Mouse (Mus musculus) layer of hippocampus, adult 2 months (tissue): ENCODE measurements around the gene Ccdc162. TPM values are rescaled to one million over a fixed set of nuclear protein-coding genes. Genes with fewer than 3 reads are reported as not detected.
"Not testable (repeated sequence)": the region's sequence is repeated elsewhere in the genome, so short reads cannot be mapped to it uniquely, and the experiment has no call there.

Experiments
- DNase-seq, 2 experiments: peaks; one replicate each; pipeline ENCODE4 v3.0.0; 2022; ENCODE audit warnings: low spot score in 2 of 2
- H3K27ac ChIP-seq: fragments of 200-600 bp; 2 replicates; pipeline ENCODE4 v1.8.1; 2022
- H3K4me3 ChIP-seq: fragments of 200-600 bp; 2 replicates; pipeline ENCODE4 v1.8.1; 2022; ENCODE audit warnings: mild to moderate bottlenecking
- CTCF ChIP-seq: fragments of 200-600 bp; conservative IDR thresholded peaks from 2 replicates; pipeline ENCODE4 v1.8.1; 2022; ENCODE audit warnings: antibody characterized with exemption, mild to moderate bottlenecking, moderate library complexity
- total RNA-seq, 2 experiments: library from RNA; stranded (reverse); gene quantifications; 2 replicates each; pipeline ENCODE4 v1.2.3; 2021

Gene Ccdc162
- total RNA-seq, 2 experiments from 2014 or later = 0.91 to 1.6 TPM

- Histone ChIP-seq H3K27ac (no peak overlapping the region), H3K4me3 (no peak overlapping the region)
- TF ChIP-seq CTCF = no peak
- no peak for DNase-seq
Observed at GRCm38 (mm10) chr10:41523386-41523785, 193.0 kb downstream of the Ccdc162 start.

- peak overlapping the region; percentile 100; the same call in 1 of the 2 replicates for H3K27ac ChIP-seq
- TF ChIP-seq CTCF = no peak
- no peak for DNase-seq
- peak overlapping the region; percentile 73 for H3K4me3 ChIP-seq
Observed at GRCm38 (mm10) chr10:41520410-41520673, 196.1 kb downstream of the Ccdc162 start.

GRCm38 (mm10) chr10:41519640-41520409 is 196.6 kb downstream of the Ccdc162 start:
- Histone ChIP-seq H3K27ac (peak overlapping the region; percentile 100), H3K4me3 (peak overlapping the region; percentile 73)
- DNase-seq = peak; percentile 19 to 47
- no peak for TF ChIP-seq CTCF

GRCm38 (mm10) chr10:41518981-41519618 is 197.3 kb downstream of the Ccdc162 start, which contains the start of gene Cd164:
Gene Cd164, plus strand, starts transcription at chr10:41519414.
- Histone ChIP-seq H3K27ac (peak within 1 kb of the TSS; percentile 100), H3K4me3 (peak within 1 kb of the TSS; percentile 73)
- no peak for TF ChIP-seq CTCF
- DNase-seq = peak; percentile 87 to 89

GRCm38 (mm10) chr10:41518508-41518980 is 197.9 kb downstream of the Ccdc162 start:
- TF ChIP-seq CTCF = peak; percentile 77
- Histone ChIP-seq H3K27ac (peak overlapping the region; percentile 100), H3K4me3 (peak overlapping the region; percentile 73)
- DNase-seq = peak; percentile 48 to 58

- Histone ChIP-seq H3K4me3 (no peak overlapping the region), H3K27ac (no peak overlapping the region)
- no peak for DNase-seq
- TF ChIP-seq CTCF = no peak
Observed at GRCm38 (mm10) chr10:41514921-41515320, 201.5 kb downstream of the Ccdc162 start.

GRCm38 (mm10) chr10:41514301-41514700 is 202.1 kb downstream of the Ccdc162 start:
- DNase-seq = no peak
- H3K4me3 ChIP-seq = no peak overlapping the region
- no peak overlapping the region for H3K27ac ChIP-seq
- no peak for TF ChIP-seq CTCF

GRCm38 (mm10) chr10:41509160-41509559 is 207.3 kb downstream of the Ccdc162 start:
- no peak for DNase-seq
- Histone ChIP-seq H3K4me3 (no peak overlapping the region), H3K27ac (no peak overlapping the region)
- peak; percentile 69 for TF ChIP-seq CTCF

GRCm38 (mm10) chr10:41505446-41505845 is 211.0 kb downstream of the Ccdc162 start:
- H3K27ac ChIP-seq, H3K4me3 ChIP-seq: not testable (repeated sequence)
- peak; percentile 85 for TF ChIP-seq CTCF
- DNase-seq = peak; percentile 71 to 80

- no peak for TF ChIP-seq CTCF
- Histone ChIP-seq H3K27ac (no peak overlapping the region; the same call in 1 of the 2 replicates), H3K4me3 (no peak overlapping the region)
- no peak for DNase-seq
Observed at GRCm38 (mm10) chr10:41504996-41505395, 211.4 kb downstream of the Ccdc162 start.

GRCm38 (mm10) chr10:41500941-41501340 is 215.5 kb downstream of the Ccdc162 start:
- no peak overlapping the region; the same call in 1 of the 2 replicates for H3K4me3 ChIP-seq
- TF ChIP-seq CTCF = no peak
- peak overlapping the region; percentile 14; the same call in 1 of the 2 replicates for H3K27ac ChIP-seq
- DNase-seq = peak in 1 of 2 experiments; percentile 55

GRCm38 (mm10) chr10:41491111-41491510 is 225.3 kb downstream of the Ccdc162 start:
- Histone ChIP-seq H3K27ac (peak overlapping the region; percentile 89; the same call in 1 of the 2 replicates), H3K4me3 (peak overlapping the region; percentile 95)
- TF ChIP-seq CTCF = no peak
- DNase-seq = no peak

- TF ChIP-seq CTCF = no peak; the same call in 1 of the 2 replicates
- DNase-seq = no peak
- peak overlapping the region; percentile 95 for H3K4me3 ChIP-seq
- peak overlapping the region; percentile 89 for H3K27ac ChIP-seq
Observed at GRCm38 (mm10) chr10:41490518-41490873, 225.9 kb downstream of the Ccdc162 start.
